Mouse (Mus musculus): ENCODE results near the gene Trak1.

- no peak for TF ChIP-seq GATA1 (IDR thresholded peaks at IDR 0.05; ENCODE audit: borderline replicate concordance, low read length)
- TF ChIP-seq FLI1 (IDR thresholded peaks at IDR 0.05; ENCODE audit: low read length), result no peak
Observed at GRCm38 (mm10) chr9:121305456-121305855, 8.2 kb downstream of the Trak1 start.

Data from megakaryocyte, embryonic 14.5 days (primary cell).